9 mouse cellular contexts compared by ENCODE assay signal in the genomic region with DNA sequence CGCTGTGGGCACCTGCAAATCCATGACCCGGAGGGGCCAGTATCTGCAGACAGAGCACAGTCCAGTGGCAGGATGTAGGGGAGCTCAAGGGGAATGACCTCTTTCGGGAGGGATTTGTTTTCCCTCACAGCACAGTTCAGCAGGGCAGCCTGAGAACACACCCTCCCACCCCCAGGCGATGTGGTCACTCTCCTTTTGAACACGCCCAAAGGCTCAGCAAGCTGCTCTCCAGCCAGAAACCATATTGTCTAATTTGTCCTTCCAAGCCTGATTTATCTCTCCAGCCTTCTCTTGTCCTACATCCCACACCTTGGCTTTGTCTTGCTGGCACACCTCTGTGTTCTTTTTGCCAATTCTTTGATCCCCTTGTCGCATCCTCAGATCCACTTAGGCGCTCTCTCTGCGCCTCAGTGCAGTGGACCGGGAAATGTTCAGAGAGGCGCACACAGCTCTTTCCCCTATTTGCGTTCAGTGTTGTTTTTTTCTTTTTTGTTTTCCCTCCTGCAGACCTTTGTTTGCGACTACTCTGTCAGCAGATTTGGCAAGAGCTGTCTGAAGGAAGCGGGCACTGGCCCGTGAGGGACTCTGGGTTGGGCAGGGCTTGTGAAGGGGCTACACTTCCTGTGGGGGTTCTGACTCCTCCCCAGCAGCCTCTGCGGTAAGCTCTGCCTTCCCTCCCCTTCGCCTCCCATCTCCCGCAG. TPM values are rescaled to one million over a fixed set of nuclear protein-coding genes. Genes with fewer than 3 reads are reported as not detected.
DNase-seq lines count a peak whose midpoint lies in the region; ATAC-seq lines count a peak whose summit lies in the region.
"Had no signal": no experiment of that assay in that cellular context is flagged by ENCODE, and none has a peak within 500 bp of the region (broad histone marks: within the 10 kb centered on the region; RNA-seq: fewer than 3 reads in every experiment).

No protein-coding gene starts in this region.

- peak overlapping the region; percentile 80 for H3K27ac ChIP-seq in hindbrain, embryonic 15.5 days (replicated peaks)

- intact Hi-C loops in left cerebral cortex, postnatal 25 days (cut with DNase I) = no loop called here

- H3K4me2 ChIP-seq in hindbrain, embryonic 15.5 days = peak overlapping the region; percentile 60

- H3K27me3 ChIP-seq in hindbrain, embryonic 15.5 days = no peaks in the 10 kb centered on the region

- WGBS in hindbrain, embryonic 15.5 days = 11% methylated on average over 17 of the region's 17 CpGs

- no peaks in the 10 kb centered on the region for H3K9me3 ChIP-seq in hindbrain, embryonic 15.5 days

- DNase-seq in Muller cell, postnatal 12 days (ENCODE audit: inconsistent ontology term) = peak; percentile 83
- DNase-seq in cerebellum, postnatal 14 days = peak; percentile 54 to 64
- peak; percentile 36 for DNase-seq in gastrocnemius, postnatal 10 days
- peak; percentile 28 to 33 for DNase-seq in left cerebral cortex, postnatal 25 days (ENCODE audit: low spot score in 2 of 2)
- peak; percentile 17 for DNase-seq in right cerebral cortex, adult 18-20 months
- no peak for DNase-seq in c-Kit-positive CD71-positive TER-119-positive erythroid progenitor cells, embryonic 14.5 days (ENCODE audit: low spot score)

- ATAC-seq in hindbrain, embryonic 15.5 days (ENCODE audit: low FRiP score, low read depth) = peak; percentile 94
- ATAC-seq in megakaryocyte progenitor cell, adult 5-6 weeks (replicated peaks; ENCODE audit: poor library complexity) = peak; percentile 45

- H3K36me3 ChIP-seq in hindbrain, embryonic 15.5 days = no peaks in the 10 kb centered on the region

- peak overlapping the region; percentile 28 for H3K4me3 ChIP-seq in hindbrain, embryonic 15.5 days

- peaks cover 14% of the 10 kb centered on the region for H3K4me1 ChIP-seq in hindbrain, embryonic 15.5 days (replicated peaks)

- peak overlapping the region; percentile 38 for H3K9ac ChIP-seq in hindbrain, embryonic 15.5 days

RNA-seq across cellular contexts. Expression of gene Pla1a, which starts 33.3 kb away (rescaled TPM):
- total RNA-seq in gastrocnemius, postnatal 10 days (2021) = 1 to 10 TPM; 1.4 to 1.6 TPM
- polyA plus RNA-seq in hindbrain, embryonic 15.5 days (2015; fragmentation: Nextera tagmentation; extraction: Ambion mirVana) = 0.43 and 0.45 TPM in 2 replicates
- 1 to 10 TPM; 1.2 to 1.3 TPM for total RNA-seq in left cerebral cortex, postnatal 25 days (2021)
- total RNA-seq in megakaryocyte progenitor cell, adult 5-6 weeks (2015) = not detected in 2 replicates
- not detected in 2 replicates for total RNA-seq in megakaryocyte progenitor cell, adult 5-6 weeks (2017)

RNA-seq across cellular contexts. Expression of gene Popdc2, which starts 37.7 kb away (rescaled TPM):
- total RNA-seq in gastrocnemius, postnatal 10 days (2021) = 10 to 100 TPM; 56.0 to 67.3 TPM
- polyA plus RNA-seq in hindbrain, embryonic 15.5 days (2015; fragmentation: Nextera tagmentation; extraction: Ambion mirVana) = 0.33 and 0.52 TPM in 2 replicates
- total RNA-seq in left cerebral cortex, postnatal 25 days (2021) = under 1 TPM; 0.21 to 0.50 TPM
- 0.27 and 0.62 TPM in 2 replicates for total RNA-seq in megakaryocyte progenitor cell, adult 5-6 weeks (2015)
- not detected in 2 replicates for total RNA-seq in megakaryocyte progenitor cell, adult 5-6 weeks (2017)

RNA-seq across cellular contexts. Expression of gene Adprh, which starts 52.8 kb away (rescaled TPM):
- 10 to 100 TPM; 32.4 to 33.1 TPM for total RNA-seq in gastrocnemius, postnatal 10 days (2021)
- polyA plus RNA-seq in hindbrain, embryonic 15.5 days (2015; fragmentation: Nextera tagmentation; extraction: Ambion mirVana) = 143 and 165 TPM in 2 replicates
- total RNA-seq in left cerebral cortex, postnatal 25 days (2021) = 10 to 100 TPM; 58.3 to 61.1 TPM
- total RNA-seq in megakaryocyte progenitor cell, adult 5-6 weeks (2015) = 22.9 and 23.5 TPM in 2 replicates
- total RNA-seq in megakaryocyte progenitor cell, adult 5-6 weeks (2017) = 14.9 and 16.0 TPM in 2 replicates

RNA-seq across cellular contexts. Expression of gene Gm21987, which starts 52.8 kb away (rescaled TPM):
- total RNA-seq in gastrocnemius, postnatal 10 days (2021) = not detected
- not detected in 2 replicates for polyA plus RNA-seq in hindbrain, embryonic 15.5 days (2015; fragmentation: Nextera tagmentation; extraction: Ambion mirVana)
- 1 to 10 TPM in 1 of 2 experiments, not detected in 1; 1.1 TPM for total RNA-seq in left cerebral cortex, postnatal 25 days (2021)
- total RNA-seq in megakaryocyte progenitor cell, adult 5-6 weeks (2015) = not detected in 2 replicates
- total RNA-seq in megakaryocyte progenitor cell, adult 5-6 weeks (2017) = not detected in 2 replicates
- polyA plus RNA-seq: frontal cortex, adult 2 months had no signal

RNA-seq across cellular contexts. Expression of gene Cox17, which starts 52.9 kb away (rescaled TPM):
- total RNA-seq in gastrocnemius, postnatal 10 days (2021) = 100 to 1,000 TPM; 127 to 139 TPM
- 74.4 and 94.5 TPM in 2 replicates for polyA plus RNA-seq in hindbrain, embryonic 15.5 days (2015; fragmentation: Nextera tagmentation; extraction: Ambion mirVana)
- 100 to 1,000 TPM; 116 to 123 TPM for total RNA-seq in left cerebral cortex, postnatal 25 days (2021)
- 95.3 and 110 TPM in 2 replicates for total RNA-seq in megakaryocyte progenitor cell, adult 5-6 weeks (2015)
- total RNA-seq in megakaryocyte progenitor cell, adult 5-6 weeks (2017) = 294 and 340 TPM in 2 replicates

Comparison
In these comparisons a context has a peak if more than half of its experiments do, and no peak if none do; other contexts are left out.
1. RNA of gene Popdc2, which starts 37.7 kb away (total RNA-seq): 56.0 to 67.3 TPM in gastrocnemius, postnatal 10 days; 0.27 to 0.62 TPM in megakaryocyte progenitor cell, adult 5-6 weeks and 0.21 to 0.50 TPM in left cerebral cortex, postnatal 25 days; every median in the first group is over 10 times any median in the second.